Mouse (Mus musculus): Measurements from ENCODE around the gene Hist1h4j. TPM values are rescaled to one million over a fixed set of nuclear protein-coding genes. Genes with fewer than 3 reads are reported as not detected.
"Not testable (repeated sequence)": the region's sequence is repeated elsewhere in the genome, so short reads cannot be mapped to it uniquely, and the experiment has no call there.

Hist1h4j gene
- polyA plus RNA-seq, 1 experiment from 2014 or later = 1.4 TPM

GRCm38 (mm10) chr13:21715864-21716539 is 18.9 kb upstream of the Hist1h4j start, which contains the start of the genes Hist1h2bl and Hist1h2ai:
Gene Hist1h2bl (minus strand): TSS chr13:21716143.
Gene Hist1h2ai (plus strand): TSS chr13:21716422.
- WGBS = 1% methylated on average over 27 of the region's 50 CpGs

GRCm38 (mm10) chr13:21716540-21717391 is 18.1 kb upstream of the Hist1h4j start:
- H3K9me3 ChIP-seq (ENCODE audit: control insufficient read depth, low read length); H3K27me3 ChIP-seq (ENCODE audit: control insufficient read depth, insufficient read depth, low read length); H3K36me3 ChIP-seq (ENCODE audit: control insufficient read depth, insufficient read depth, low read length): not testable (repeated sequence)
- 1% methylated on average over 11 of the region's 38 CpGs for WGBS
- DNase-seq (ENCODE audit: low spot score) (peak; percentile 66), ATAC-seq (ENCODE audit: insufficient read depth, low FRiP score, low TSS enrichment) (peak; percentile 4; the same call in 1 of the 2 replicates)
- H3K27ac ChIP-seq (ENCODE audit: low read depth, low read length) = peak overlapping the region; percentile 87
- H3K9ac ChIP-seq (ENCODE audit: low read length) = peak overlapping the region; percentile 69
- peak overlapping the region; percentile 68 for H3K4me2 ChIP-seq (ENCODE audit: low read depth)
- H3K4me1 ChIP-seq (ENCODE audit: control insufficient read depth, insufficient read depth, low read length) = peaks cover 24% of the 10 kb centered on the region
- H3K4me3 ChIP-seq (ENCODE audit: low read depth, low read length) = peak overlapping the region; percentile 32

More at GRCm38 (mm10) chr13:21715864-21716539, 18.9 kb upstream of the Hist1h4j start, which contains the start of the genes Hist1h2bl and Hist1h2ai:
- Histone ChIP-seq H3K4me2 (ENCODE audit: low read depth) (peak within 1 kb of the TSS; percentile 68), H3K4me3 (ENCODE audit: low read depth, low read length) (peak within 1 kb of the TSS; percentile 32), H3K9ac (ENCODE audit: low read length) (peak within 1 kb of the TSS; percentile 69), H3K27ac (ENCODE audit: low read depth, low read length) (peak within 1 kb of the TSS; percentile 87), H3K4me1 (ENCODE audit: control insufficient read depth, insufficient read depth, low read length) (peaks cover 22% of the 10 kb centered on the region)
- H3K9me3 ChIP-seq (ENCODE audit: control insufficient read depth, low read length); H3K36me3 ChIP-seq (ENCODE audit: control insufficient read depth, insufficient read depth, low read length); H3K27me3 ChIP-seq (ENCODE audit: control insufficient read depth, insufficient read depth, low read length): not testable (repeated sequence)
- peak; percentile 83 for DNase-seq (ENCODE audit: low spot score)
- ATAC-seq (ENCODE audit: insufficient read depth, low FRiP score, low TSS enrichment) = peak; percentile 92

- ATAC-seq (ENCODE audit: insufficient read depth, low FRiP score, low TSS enrichment) (peak; percentile 33), DNase-seq (ENCODE audit: low spot score) (peak; percentile 87)
- H3K9me3 ChIP-seq (ENCODE audit: control insufficient read depth, low read length); H3K27me3 ChIP-seq (ENCODE audit: control insufficient read depth, insufficient read depth, low read length); H3K36me3 ChIP-seq (ENCODE audit: control insufficient read depth, insufficient read depth, low read length): not testable (repeated sequence)
- Histone ChIP-seq H3K4me3 (ENCODE audit: low read depth, low read length) (peak within 1 kb of the TSS; percentile 32), H3K4me2 (ENCODE audit: low read depth) (peak within 1 kb of the TSS; percentile 68), H3K9ac (ENCODE audit: low read length) (peak within 1 kb of the TSS; percentile 69), H3K27ac (ENCODE audit: low read depth, low read length) (peak within 1 kb of the TSS; percentile 87), H3K4me1 (ENCODE audit: control insufficient read depth, insufficient read depth, low read length) (peaks cover 25% of the 10 kb centered on the region)
- WGBS = under 1% methylated on average over 27 of the region's 56 CpGs
Observed at GRCm38 (mm10) chr13:21717397-21718357, 17.2 kb upstream of the Hist1h4j start, which contains the start of gene Hist1h3h. Gene Hist1h3h (plus strand): TSS chr13:21717659.

- DNase-seq (ENCODE audit: low spot score) = peak; percentile 44
- Histone ChIP-seq H3K9me3 (ENCODE audit: control insufficient read depth, low read length) (no peaks in the 10 kb centered on the region), H3K36me3 (ENCODE audit: control insufficient read depth, insufficient read depth, low read length) (no peaks in the 10 kb centered on the region), H3K4me3 (ENCODE audit: low read depth, low read length) (peak overlapping the region; percentile 32), H3K4me2 (ENCODE audit: low read depth) (peak overlapping the region; percentile 49), H3K9ac (ENCODE audit: low read length) (peak overlapping the region; percentile 61), H3K27ac (ENCODE audit: low read depth, low read length) (peak overlapping the region; percentile 65), H3K27me3 (ENCODE audit: control insufficient read depth, insufficient read depth, low read length) (no peaks in the 10 kb centered on the region), H3K4me1 (ENCODE audit: control insufficient read depth, insufficient read depth, low read length) (peaks cover 26% of the 10 kb centered on the region)
- 63% methylated on average over 4 of the region's 4 CpGs for WGBS
- no peak for ATAC-seq (ENCODE audit: insufficient read depth, low FRiP score, low TSS enrichment)
Observed at GRCm38 (mm10) chr13:21718381-21719080, 16.3 kb upstream of the Hist1h4j start.

- peak overlapping the region; percentile 31 for H3K4me3 ChIP-seq (ENCODE audit: low read depth, low read length)
- H3K27me3 ChIP-seq (ENCODE audit: control insufficient read depth, insufficient read depth, low read length); H3K9me3 ChIP-seq (ENCODE audit: control insufficient read depth, low read length); H3K36me3 ChIP-seq (ENCODE audit: control insufficient read depth, insufficient read depth, low read length): not testable (repeated sequence)
- 3% methylated on average over 20 of the region's 44 CpGs for WGBS
- peak overlapping the region; percentile 90 for H3K27ac ChIP-seq (ENCODE audit: low read depth, low read length)
- DNase-seq (ENCODE audit: low spot score) (peak; percentile 35), ATAC-seq (ENCODE audit: insufficient read depth, low FRiP score, low TSS enrichment) (peak; percentile 11; the same call in 1 of the 2 replicates)
- peak overlapping the region; percentile 57 for H3K4me2 ChIP-seq (ENCODE audit: low read depth)
- peak overlapping the region; percentile 80 for H3K9ac ChIP-seq (ENCODE audit: low read length)
- peaks cover 20% of the 10 kb centered on the region for H3K4me1 ChIP-seq (ENCODE audit: control insufficient read depth, insufficient read depth, low read length)
Observed at GRCm38 (mm10) chr13:21721107-21721756, 13.6 kb upstream of the Hist1h4j start.

GRCm38 (mm10) chr13:21721757-21722372 is 13.0 kb upstream of the Hist1h4j start, which contains the start of gene Hist1h2bm:
Gene Hist1h2bm (plus strand): TSS chr13:21722044.
- peak within 1 kb of the TSS; percentile 57 for H3K4me2 ChIP-seq (ENCODE audit: low read depth)

GRCm38 (mm10) chr13:21722373-21722925 is 12.4 kb upstream of the Hist1h4j start:
- no peaks in the 10 kb centered on the region for H3K27me3 ChIP-seq (ENCODE audit: control insufficient read depth, insufficient read depth, low read length)
- peak overlapping the region; percentile 90 for H3K27ac ChIP-seq (ENCODE audit: low read depth, low read length)
- peak; percentile 21 for DNase-seq (ENCODE audit: low spot score)
- no peaks in the 10 kb centered on the region for H3K36me3 ChIP-seq (ENCODE audit: control insufficient read depth, insufficient read depth, low read length)
- no peaks in the 10 kb centered on the region for H3K9me3 ChIP-seq (ENCODE audit: control insufficient read depth, low read length)
- peak overlapping the region; percentile 25 for H3K4me3 ChIP-seq (ENCODE audit: low read depth, low read length)
- H3K4me1 ChIP-seq (ENCODE audit: control insufficient read depth, insufficient read depth, low read length) = peaks cover 23% of the 10 kb centered on the region
- WGBS = 3% methylated on average over 9 of the region's 11 CpGs
- H3K9ac ChIP-seq (ENCODE audit: low read length) = peak overlapping the region; percentile 61
- H3K4me2 ChIP-seq (ENCODE audit: low read depth) = peak overlapping the region; percentile 45
- peak; percentile 25; the same call in 1 of the 2 replicates for ATAC-seq (ENCODE audit: insufficient read depth, low FRiP score, low TSS enrichment)

More at GRCm38 (mm10) chr13:21721757-21722372, 13.0 kb upstream of the Hist1h4j start, which contains the start of gene Hist1h2bm:
- Histone ChIP-seq H3K9ac (ENCODE audit: low read length) (peak within 1 kb of the TSS; percentile 80), H3K4me3 (ENCODE audit: low read depth, low read length) (peak within 1 kb of the TSS; percentile 31), H3K4me1 (ENCODE audit: control insufficient read depth, insufficient read depth, low read length) (peaks cover 20% of the 10 kb centered on the region), H3K27ac (ENCODE audit: low read depth, low read length) (peak within 1 kb of the TSS; percentile 90)
- H3K9me3 ChIP-seq (ENCODE audit: control insufficient read depth, low read length); H3K36me3 ChIP-seq (ENCODE audit: control insufficient read depth, insufficient read depth, low read length); H3K27me3 ChIP-seq (ENCODE audit: control insufficient read depth, insufficient read depth, low read length): not testable (repeated sequence)
- ATAC-seq (ENCODE audit: insufficient read depth, low FRiP score, low TSS enrichment) (peak; percentile 94), DNase-seq (ENCODE audit: low spot score) (peak; percentile 85)
- WGBS = 0% methylated on average over 28 of the region's 37 CpGs

Measured in neural tube, embryonic 11.5 days (tissue).